Mouse (Mus musculus) B cell, adult 67 days (primary cell): ENCODE data around the gene Kcnc4. TPM values are rescaled to one million over a fixed set of nuclear protein-coding genes. Genes with fewer than 3 reads are reported as not detected.

Experiments
- total RNA-seq, 2 experiments: library from RNA; stranded (reverse); gene quantifications; 4 replicates each; pipeline ENCODE4 v1.2.4; 2023

Kcnc4 gene
- total RNA-seq: not detected

DNA sequence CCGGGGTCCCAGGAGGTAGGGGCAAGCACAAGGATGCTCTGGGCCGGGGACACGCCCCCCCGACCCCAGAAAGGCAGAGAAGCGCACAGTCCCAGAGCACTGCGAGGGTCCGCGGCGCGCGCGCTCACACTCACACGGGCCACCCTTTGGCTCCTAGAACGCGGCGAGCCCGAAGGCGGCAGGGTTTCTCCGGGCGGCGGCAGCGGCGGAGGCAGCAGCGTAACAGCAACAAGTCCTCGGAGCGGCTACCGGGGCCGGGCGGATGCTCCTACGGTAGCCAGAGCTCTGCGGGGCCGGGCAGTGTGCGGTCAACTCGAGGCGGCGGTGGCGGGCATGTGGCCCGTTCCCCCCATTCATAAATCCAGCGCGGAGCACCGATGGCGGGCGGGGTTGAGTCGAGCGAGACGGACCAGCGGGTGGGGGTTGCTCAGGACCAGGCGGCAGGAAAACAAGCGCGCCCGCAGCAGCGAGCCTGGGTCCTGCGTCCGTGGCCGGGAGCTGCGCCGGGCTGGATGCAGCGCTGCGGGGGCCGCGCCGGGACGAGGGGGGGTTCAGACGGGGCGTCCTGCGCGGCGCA lies at the start of gene Kcnc4:
TSS of gene Kcnc4 (minus strand) at position 357 of the 577 bp plus-strand sequence.

Other genes with a start within 250 kb of the Kcnc4 start
- gene Cym, start 237.8 kb downstream of the Kcnc4 start, total RNA-seq: not detected
- not detected for gene A630076J17Rik, start 228.9 kb downstream of the Kcnc4 start, total RNA-seq
- gene Prok1, start 219.8 kb downstream of the Kcnc4 start, total RNA-seq: not detected
- 10 to 100 TPM; 46.0 to 48.8 TPM for gene Lamtor5, start 180.7 kb downstream of the Kcnc4 start, total RNA-seq
- gene Slc16a4, start 168.3 kb downstream of the Kcnc4 start, total RNA-seq: 1 to 10 TPM; 1.1 to 1.3 TPM
- 10 to 100 TPM; 69.7 to 71.6 TPM for gene Rbm15, start 125.9 kb downstream of the Kcnc4 start, total RNA-seq
- not detected for gene Slc6a17, start 58.5 kb upstream of the Kcnc4 start, total RNA-seq
- not detected for gene Ubl4b, start 95.5 kb upstream of the Kcnc4 start, total RNA-seq
- not detected for gene Alx3, start 135.5 kb upstream of the Kcnc4 start, total RNA-seq
- gene Gm10961, start 171.8 kb upstream of the Kcnc4 start, total RNA-seq: not detected
- 10 to 100 TPM; 56.6 to 59.2 TPM for gene Strip1, start 172.1 kb upstream of the Kcnc4 start, total RNA-seq
- gene Ahcyl1, start 237.0 kb upstream of the Kcnc4 start, total RNA-seq: 10 to 100 TPM; 81.9 to 85.4 TPM